Mouse (Mus musculus): Measurements from ENCODE around the gene Gm20388.
A peak's percentile ranks its signal among the peaks of the same experiment; 100 is the strongest.

Gm20388 gene

DNA sequence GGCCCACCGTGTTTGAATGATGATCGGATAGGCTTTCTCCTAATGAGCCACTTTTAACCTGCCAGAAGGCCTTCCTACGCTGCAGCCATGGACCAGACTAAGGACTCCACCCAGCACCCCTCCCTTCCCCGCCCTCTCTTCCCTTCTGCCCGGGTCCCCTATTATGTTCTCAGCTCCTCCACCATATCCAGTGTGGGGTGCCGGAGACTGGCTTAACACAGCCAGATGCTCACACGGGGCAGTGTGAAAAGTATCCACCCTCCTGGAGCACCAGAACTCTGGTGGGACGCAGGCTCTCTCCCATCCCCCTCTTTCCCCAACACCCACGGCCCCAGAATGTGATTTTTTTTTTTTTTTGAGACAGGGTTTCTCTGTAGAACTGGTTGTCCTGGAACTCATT lies 2662.9 kb downstream of the Gm20388 start:
- DNase-seq (ENCODE audit: extremely low read depth, insufficient read length, low spot score), result no peak

DNA sequence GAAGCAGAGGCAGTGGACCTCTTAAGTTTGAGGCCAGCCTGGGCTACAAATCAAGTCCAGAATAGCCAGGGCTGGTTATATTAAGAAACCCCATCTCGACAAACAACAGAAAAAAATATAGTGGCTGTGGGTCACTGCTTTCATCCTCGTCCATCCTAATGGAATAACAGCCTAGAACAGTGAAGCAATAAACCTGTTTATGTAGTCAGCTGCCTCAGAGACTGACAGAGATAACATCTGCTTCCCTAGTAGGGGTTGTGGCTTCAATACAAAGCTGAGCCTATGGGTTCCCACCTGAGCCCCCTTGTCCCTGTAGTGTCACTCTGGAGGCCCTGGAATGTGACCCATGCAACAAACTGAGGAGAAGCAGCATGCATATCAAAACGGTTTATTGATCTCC lies 2663.6 kb downstream of the Gm20388 start:
- no peak for DNase-seq (ENCODE audit: extremely low read depth, insufficient read length, low spot score)

DNA sequence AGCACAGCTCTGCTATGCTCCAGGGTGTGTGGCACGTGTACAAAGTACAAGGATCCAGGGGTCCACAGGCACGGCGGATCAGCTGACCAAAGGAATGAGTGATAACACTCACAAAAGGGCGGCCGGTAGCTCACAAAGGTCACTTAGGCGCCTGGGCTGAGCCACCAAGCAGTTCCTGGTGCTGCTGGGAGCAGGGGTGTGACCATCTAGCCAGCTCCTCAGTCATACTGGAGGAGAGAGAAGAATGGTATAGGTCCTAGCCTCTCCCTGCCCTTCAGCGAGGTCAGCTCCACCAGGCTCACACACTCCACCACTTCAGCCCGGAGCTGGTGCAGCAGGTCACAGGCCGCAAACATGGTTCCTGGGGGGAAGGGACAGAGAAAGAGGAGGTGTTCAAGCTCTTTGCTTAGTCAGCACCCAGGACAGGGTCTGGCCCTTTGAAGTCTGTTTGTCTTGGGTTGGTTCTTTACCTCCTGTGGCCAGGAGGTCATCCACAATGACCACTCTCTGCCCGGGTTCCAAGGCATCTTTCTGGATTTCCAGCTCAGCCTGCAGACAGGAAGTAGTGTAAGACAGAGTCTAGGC lies 2664.1 kb downstream of the Gm20388 start:
- peak; percentile 55 for DNase-seq (ENCODE audit: extremely low read depth, insufficient read length, low spot score)

DNA sequence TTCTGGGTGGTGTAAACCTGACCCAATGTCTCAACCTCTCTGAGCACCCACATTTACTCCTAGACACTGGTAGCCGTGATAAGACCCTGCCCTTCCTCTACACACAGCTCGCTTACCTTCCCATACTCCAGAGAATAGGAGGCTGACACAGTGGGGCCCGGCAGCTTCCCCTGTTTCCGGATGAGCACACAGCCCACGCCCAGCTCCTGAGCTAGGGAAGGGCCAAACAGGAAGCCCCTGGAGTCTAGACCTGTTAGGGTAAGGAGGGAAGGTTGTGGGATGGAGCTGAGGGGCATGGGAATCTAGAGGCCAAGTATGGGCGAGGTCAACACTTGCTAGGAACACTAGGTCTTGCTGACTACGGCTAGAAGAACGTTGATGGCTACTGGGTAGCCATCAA lies 2664.6 kb downstream of the Gm20388 start:
- no peak for DNase-seq (ENCODE audit: extremely low read depth, insufficient read length, low spot score)

DNA sequence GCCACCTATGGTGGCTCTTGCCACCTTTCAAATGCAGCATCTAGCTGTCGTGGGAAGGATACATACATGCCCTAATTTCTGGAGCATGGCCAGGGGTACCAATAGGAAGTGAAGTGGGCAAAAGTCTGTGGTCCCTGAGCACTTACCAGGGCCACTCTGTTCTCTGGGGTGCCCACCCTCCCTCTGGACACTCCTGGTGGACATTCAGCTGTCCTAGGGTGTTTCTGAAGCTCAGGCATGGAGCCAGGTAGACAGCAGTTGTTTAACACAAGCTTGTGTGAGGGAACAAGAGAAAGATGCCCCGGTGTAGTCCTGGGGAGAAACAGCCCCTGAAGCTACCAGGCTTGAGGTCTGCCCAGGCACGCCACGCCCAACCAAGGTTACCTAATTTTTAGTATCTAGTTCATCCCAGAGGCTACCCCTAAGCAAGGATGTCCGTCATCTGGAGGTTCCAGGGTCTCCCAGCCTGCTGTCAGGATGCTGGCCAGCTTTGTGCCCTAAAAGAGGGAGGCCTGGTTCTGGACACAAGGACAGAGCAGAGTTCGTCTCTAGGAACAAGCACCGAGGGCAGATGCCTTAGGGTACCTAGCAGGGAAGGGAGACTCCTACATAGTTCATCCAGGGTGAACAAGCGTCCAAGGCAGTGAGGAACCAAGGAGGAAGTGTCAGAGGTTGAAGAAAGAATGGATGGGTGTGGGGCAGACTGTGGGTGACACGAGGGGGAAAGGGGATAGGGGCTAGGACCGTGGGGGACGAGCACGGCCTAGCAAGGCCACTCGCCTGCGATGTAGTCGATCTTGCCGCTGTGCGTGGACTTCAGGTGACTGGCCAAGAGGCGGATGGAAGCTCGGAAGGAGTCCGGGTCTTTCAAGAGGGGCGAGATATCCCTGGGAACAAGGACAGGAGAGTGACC lies 2665.3 kb downstream of the Gm20388 start:
- no peak for DNase-seq (ENCODE audit: extremely low read depth, insufficient read length, low spot score)

DNA sequence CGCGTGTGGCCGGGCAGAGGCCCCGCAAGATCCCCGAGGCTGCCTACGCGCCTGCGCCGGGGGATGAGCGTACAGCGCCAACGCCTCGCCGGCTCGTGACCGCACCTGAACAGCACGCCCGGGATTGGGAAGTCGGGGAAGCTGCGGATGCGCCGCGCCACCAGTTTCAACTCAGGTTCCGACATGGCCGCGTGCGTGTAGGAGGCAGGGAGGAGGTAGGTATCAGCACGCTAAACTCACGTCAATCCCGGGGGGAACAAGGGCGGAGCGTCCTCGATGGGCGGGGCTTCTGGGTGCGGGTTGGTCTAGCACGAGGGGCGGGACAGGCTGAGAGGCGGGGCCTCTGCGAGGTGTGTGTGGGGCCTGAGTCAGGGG lies 2666.0 kb downstream of the Gm20388 start, which contains the start of gene Aprt:
Gene Aprt (minus strand): TSS at position 262 of the 375 bp plus-strand sequence.
- DNase-seq (ENCODE audit: extremely low read depth, insufficient read length, low spot score), result peak; percentile 95

DNA sequence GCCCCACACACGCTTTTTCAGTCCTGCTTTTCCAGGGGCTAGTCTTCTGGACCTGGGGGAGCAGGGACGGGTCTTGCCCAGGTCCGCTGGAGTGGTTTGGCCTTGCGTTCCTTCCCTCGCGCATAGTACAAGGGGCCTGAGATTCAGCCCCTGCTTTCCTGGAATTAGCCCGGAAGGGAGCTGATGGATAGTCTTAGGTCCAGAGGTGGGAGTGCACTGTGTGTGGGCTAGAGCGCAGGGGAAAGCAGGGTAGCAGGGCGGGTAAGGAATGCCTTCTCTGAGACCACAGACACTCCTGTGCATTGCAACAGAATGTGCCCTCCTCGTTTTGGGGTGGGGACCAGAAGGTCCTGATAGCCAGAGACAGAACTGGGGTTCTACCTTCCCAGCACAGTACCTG lies 2666.5 kb downstream of the Gm20388 start:
- DNase-seq (ENCODE audit: extremely low read depth, insufficient read length, low spot score), result no peak

DNA sequence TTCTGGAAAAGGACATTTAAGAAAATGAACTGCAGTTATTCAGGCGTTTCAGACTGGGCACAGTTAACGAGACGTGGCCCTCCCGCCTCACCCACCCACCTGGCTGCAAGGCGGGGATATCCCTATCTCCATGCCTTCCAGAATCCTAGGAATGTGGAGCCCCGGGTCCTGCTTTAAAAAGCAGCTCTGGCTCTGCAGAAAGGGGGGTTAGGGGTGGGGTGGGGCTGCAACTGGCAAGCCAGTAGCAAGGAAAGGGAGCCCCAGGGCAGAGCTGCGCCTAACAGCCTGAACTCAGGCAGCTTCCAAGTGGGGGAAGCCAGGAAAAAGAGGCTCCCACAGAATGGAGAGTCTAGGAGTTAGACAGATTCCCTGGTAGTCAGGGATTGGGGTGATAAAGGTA lies 2668.6 kb downstream of the Gm20388 start:
- no peak for DNase-seq (ENCODE audit: extremely low read depth, insufficient read length, low spot score)

DNA sequence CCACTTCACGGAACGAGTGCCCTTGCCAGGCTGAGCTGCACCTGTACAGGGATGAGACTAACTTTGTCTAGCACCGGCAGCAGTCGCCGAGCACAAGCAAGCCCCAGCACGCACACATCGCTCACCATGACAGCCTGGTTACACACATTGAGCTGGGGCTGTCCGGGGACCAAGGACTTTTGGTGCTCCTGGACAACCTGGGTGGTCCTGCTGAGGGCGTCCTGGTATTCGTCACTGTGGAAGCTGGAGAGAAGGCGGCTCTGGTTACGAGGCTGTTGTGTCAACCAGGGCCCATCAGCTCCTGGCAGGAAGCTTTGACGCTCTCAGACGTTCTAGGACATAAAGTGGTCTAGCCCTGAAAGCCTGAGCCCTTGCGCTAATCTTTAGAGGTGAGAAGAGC lies 2670.3 kb downstream of the Gm20388 start:
- no peak for DNase-seq (ENCODE audit: extremely low read depth, insufficient read length, low spot score)

DNA sequence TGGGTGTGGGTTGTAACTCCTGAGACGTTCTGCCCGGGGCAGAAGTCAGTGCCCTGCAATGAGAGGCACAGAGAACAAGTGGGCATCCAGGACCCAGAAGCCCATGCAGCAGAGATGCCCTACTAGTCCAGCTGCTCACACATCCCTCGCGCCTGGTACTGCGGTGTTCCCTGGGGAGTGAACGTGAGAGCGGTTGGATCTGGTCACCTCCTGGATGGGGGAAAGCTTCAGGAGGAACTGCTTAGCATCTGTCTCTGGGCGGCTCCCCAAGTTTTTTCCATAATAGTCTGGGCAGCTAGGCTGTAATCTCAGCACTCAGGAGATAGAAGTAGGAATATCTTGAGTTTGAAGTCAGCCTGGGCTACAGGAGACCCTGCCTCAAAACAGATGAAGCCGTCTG lies 2674.3 kb downstream of the Gm20388 start:
- DNase-seq (ENCODE audit: extremely low read depth, insufficient read length, low spot score), result no peak

DNA sequence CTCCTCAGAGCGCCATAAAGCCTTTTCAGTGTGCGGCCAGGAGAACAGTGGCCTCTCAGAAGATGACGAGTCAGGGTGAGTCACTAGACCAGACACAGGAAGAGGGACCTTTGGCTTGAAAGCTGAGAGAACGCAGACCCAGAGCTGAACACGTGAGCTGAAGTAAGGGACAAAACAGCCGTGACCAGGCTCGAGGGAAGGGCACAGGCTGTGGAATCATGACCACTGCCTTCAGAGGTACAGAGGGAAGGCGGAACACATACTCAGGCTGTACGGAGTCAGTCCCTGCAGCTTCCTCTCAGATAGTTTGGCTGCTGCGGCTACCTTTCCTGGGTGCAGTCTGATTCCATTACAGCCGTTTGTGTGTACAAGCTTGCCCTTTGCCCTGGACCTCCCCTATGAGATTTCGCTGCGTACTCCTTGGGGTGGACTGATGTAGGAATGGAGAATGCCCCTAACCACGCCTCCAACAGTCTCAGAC lies 2674.8 kb downstream of the Gm20388 start:
- peak; percentile 77 for DNase-seq (ENCODE audit: extremely low read depth, insufficient read length, low spot score)

DNA sequence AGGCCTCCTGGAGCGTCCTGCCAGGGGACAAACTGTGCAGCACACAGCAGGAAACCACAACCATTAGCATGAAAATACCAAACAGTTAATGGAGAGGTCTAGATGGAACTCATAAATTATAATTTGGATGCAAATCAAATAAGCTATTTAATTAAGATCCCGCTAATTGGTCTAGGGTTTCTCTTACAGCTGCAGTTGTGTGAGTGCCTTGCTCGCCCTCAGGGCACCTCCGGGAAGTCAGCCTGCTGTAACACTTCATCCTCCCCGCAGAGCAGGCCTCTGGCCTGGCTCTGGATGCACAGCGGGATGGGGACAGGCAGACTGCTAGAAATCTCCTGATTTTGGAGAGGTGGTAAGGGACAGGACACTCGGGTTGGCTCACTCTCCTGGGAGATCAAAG lies 2675.5 kb downstream of the Gm20388 start:
- no peak for DNase-seq (ENCODE audit: extremely low read depth, insufficient read length, low spot score)

DNA sequence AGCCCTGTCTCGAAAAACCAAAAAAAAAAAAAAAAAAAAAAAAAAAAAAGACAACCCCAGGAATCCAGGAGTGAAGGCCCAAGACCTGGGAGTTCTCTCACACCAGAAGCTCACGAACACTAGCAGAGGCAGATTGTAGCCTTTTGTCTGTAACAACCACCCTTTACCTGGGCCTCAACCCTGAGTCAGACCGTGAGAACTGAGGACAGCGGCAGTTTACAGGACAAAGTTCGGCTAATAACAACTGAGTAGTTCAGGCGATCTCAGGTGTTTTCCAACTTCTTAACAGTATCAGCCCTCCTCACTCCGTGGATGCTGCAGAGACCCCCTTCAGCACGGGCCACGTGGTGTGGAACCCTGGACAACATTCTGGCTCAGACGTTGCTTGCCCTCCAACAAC lies 2676.1 kb downstream of the Gm20388 start:
- no peak for DNase-seq (ENCODE audit: extremely low read depth, insufficient read length, low spot score)

DNA sequence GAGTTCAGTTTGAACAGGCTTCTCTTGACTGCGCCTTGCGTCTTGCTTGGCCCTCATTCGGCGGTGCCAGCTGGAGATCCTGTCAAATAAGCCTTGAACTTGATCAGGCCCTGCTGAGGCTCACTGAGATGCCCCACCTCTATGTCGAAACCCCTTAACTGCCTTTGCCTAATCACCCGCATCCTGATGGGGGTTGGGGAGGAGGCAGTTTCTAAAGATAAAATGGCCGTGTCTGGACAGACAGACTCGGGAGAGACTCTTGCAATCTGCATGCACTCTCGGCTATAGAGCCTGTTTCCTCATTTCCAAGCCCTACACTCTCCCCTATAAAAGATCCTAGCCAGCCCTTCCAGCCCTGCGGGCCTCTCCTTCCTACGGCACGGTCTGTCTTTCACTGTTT lies 2682.6 kb downstream of the Gm20388 start:
- DNase-seq (ENCODE audit: extremely low read depth, insufficient read length, low spot score), result no peak

DNA sequence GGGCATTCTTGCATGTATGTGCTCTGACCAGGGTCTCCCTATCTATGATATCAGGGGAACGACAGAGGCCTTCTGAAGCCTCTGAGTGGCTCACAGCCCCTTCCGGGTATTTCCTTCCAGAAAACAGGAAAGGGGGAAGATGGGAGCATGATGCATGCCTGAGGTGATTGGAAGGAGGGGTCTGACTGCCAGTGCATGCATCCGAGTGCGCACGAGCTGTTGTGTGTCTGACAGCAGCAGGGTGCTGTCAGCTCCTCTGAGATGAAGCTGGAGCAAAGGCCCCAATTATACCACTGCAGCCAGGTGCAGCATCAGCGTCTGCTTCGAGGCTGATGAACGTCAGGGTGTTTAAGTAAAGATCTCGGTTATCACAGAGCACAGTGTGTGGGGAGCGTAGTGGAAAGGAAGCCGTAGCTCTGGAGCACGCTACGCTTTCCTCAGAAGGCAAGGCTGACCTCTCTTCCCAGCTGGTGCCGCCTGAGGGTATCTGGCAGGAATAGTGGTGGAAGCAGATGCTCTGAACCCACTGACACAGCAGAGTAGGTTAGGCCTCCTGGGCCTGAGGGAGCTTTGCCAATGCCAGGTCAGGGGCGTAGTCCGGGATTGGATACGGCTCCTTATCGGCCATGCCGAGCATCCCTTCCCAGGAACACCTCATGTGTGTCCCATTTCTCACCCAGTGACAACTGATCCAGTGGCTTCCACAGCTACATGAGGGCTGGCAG lies 2683.3 kb downstream of the Gm20388 start:
- no peak for DNase-seq (ENCODE audit: extremely low read depth, insufficient read length, low spot score)

DNA sequence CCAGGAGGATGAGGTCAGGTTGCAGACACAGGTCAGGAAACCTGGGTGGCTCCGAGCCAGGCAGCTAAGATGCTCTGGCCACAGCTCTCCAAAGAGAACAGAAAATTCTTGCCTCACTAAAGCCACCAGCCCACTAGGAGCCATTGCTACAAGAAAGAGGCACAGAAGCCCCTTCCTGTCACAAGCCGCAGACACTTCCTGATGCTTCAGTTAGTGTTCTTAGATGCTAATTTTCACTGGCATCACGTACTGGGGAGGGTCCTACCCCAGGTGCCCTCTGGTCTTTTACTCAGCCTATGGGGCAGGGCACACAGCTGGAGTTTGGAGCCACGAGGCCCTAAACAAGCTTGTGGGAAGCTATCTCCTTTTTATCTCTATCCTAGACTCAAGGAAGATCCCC lies 2685.4 kb downstream of the Gm20388 start:
- no peak for DNase-seq (ENCODE audit: extremely low read depth, insufficient read length, low spot score)

DNA sequence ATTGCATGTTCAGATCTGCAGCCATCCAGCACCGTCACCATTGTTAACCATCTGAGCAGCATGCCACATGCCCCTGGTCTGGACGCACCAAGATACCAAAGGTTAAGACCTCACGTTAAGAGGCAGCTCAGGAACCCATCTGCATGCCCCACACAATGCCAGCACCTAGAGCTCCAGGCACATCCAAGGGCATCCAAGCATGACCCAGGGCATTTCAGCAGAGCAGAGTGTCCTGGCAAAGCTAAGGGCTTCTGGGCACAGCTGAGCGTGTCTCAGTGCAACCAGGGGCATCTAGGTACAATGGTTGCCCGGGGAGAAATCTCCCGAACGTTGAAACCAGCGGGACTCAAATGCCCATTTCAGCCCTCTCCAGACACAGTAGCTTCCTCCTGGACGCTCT lies 2690.0 kb downstream of the Gm20388 start:
- no peak for DNase-seq (ENCODE audit: extremely low read depth, insufficient read length, low spot score)

DNA sequence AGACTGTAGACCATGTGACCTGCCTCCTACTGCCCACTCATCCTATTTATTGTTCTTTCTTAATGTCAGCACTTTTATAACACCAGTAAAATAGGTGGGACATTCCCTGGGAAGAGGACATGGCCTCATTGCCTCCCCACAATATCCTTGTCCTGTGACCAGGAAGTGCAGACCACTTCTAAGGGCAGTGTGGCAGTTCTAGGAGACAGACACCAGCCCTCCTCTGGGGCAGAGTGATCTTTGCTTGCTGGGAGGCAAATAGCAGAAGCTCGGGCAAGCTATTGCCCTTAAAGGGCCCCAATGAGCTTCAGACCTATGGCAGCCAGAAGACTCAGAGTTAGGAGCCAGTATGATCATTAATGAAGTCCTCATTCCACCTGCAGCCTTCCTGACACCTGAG lies 2694.0 kb downstream of the Gm20388 start:
- DNase-seq (ENCODE audit: extremely low read depth, insufficient read length, low spot score), result no peak

DNA sequence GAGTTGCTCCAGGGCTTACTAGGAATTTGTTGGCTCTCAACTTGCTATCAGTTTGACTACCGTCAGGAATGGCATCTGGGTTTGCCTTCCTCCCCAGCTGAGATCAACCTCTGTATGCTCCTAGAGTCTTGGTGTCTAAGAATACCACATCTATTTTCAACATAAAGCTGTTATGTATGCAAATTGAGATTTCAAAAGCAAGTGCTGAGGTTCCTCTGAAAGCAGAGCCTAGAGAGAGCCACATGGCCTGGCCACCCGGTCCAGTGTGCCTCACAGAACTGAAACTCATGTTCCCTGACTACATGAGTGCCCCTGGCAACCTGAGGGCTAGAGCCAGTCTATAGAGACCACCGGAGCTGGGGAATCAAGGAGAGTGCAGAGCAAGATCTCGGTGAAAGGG lies 2694.7 kb downstream of the Gm20388 start:
- DNase-seq (ENCODE audit: extremely low read depth, insufficient read length, low spot score), result no peak

DNA sequence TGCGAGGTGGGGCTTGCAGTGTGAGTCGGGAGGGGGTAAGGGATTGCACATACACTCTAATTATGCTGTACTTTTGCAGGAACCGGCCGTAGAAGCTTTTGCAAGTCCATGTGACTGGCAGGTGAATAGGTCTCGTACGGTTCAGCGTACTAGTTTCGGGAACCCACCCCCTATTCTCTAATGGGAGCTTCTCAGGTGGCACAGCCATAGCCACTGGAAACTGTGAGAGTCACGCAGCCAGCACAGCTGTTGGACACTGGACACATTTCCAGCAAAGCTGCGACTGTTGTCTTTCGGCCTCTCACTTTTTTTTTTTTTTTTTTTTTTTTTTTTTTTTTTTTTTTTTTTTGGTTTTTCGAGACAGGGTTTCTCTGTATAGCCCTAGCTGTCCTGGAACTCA lies 2696.2 kb downstream of the Gm20388 start:
- no peak for DNase-seq (ENCODE audit: extremely low read depth, insufficient read length, low spot score)

DNA sequence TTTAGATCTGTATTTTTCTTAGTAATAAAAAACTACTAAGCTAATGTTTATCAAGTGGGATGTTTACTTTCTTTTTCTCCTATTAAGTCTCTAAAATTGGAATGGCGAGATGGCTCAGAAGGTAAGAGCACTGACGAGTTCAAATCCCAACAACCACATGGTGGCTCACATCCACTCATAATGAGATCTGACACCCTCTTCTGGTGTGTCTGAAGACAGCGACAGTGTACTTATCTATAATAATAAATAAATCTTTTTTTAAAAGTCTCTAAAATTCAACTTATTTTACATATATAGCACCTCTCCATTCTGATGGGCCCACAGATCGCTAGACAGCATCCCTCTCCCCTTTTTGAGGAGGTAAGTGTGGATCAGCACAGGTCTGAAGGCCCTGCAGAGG lies 2699.6 kb downstream of the Gm20388 start:
- DNase-seq (ENCODE audit: extremely low read depth, insufficient read length, low spot score), result no peak

Data from 3134 (cell line).